Mouse (Mus musculus): ENCODE data around the gene Gm38392. TPM values are rescaled to one million over a fixed set of nuclear protein-coding genes. Genes with fewer than 3 reads are reported as not detected.

Gene Gm38392
- polyA plus RNA-seq, 1 experiment, result 0.22 TPM

- whole genome bisulfite sequencing, result 11% methylated on average over 7 of the region's 7 CpGs
- Histone ChIP-seq H3K4me1 (ENCODE audit: control insufficient read depth, insufficient read depth, low read length) (no peaks in the 10 kb centered on the region), H3K4me3 (ENCODE audit: insufficient read depth, low read depth, low read length) (no peak overlapping the region), H3K27me3 (replicated peaks; ENCODE audit: control insufficient read depth, insufficient read depth, low read length) (peaks cover 14% of the 10 kb centered on the region), H3K36me3 (ENCODE audit: control insufficient read depth, insufficient read depth, low read length) (no peaks in the 10 kb centered on the region), H3K27ac (ENCODE audit: insufficient read depth, low read depth, low read length) (no peak overlapping the region)
- no peak for DNase-seq
- TF ChIP-seq POLR2A (IDR thresholded peaks at IDR 0.05; ENCODE audit: low read depth, low read length), result no peak
- TF ChIP-seq CTCF (conservative IDR thresholded peaks at IDR 0.05; ENCODE audit: insufficient read depth, insufficient read length, low read depth, low read length), result no peak
Observed at GRCm38 (mm10) chr3:88203999-88204700, 82.9 kb downstream of the Gm38392 start.

GRCm38 (mm10) chr3:88203456-88203855 is 83.6 kb downstream of the Gm38392 start:
- DNase-seq, result no peak
- Histone ChIP-seq H3K27ac (ENCODE audit: insufficient read depth, low read depth, low read length) (no peak overlapping the region), H3K4me3 (ENCODE audit: insufficient read depth, low read depth, low read length) (no peak overlapping the region), H3K27me3 (replicated peaks; ENCODE audit: control insufficient read depth, insufficient read depth, low read length) (peaks cover 14% of the 10 kb centered on the region), H3K4me1 (ENCODE audit: control insufficient read depth, insufficient read depth, low read length) (no peaks in the 10 kb centered on the region), H3K36me3 (ENCODE audit: control insufficient read depth, insufficient read depth, low read length) (no peaks in the 10 kb centered on the region)
- 9% methylated on average over 5 of the region's 5 CpGs for WGBS
- no peak for TF ChIP-seq POLR2A (IDR thresholded peaks at IDR 0.05; ENCODE audit: low read depth, low read length)

GRCm38 (mm10) chr3:88202986-88203385 is 84.0 kb downstream of the Gm38392 start:
- H3K27ac ChIP-seq (ENCODE audit: insufficient read depth, low read depth, low read length), result no peak overlapping the region
- H3K4me3 ChIP-seq (ENCODE audit: insufficient read depth, low read depth, low read length), result no peak overlapping the region
- H3K4me1 ChIP-seq (ENCODE audit: control insufficient read depth, insufficient read depth, low read length), result no peaks in the 10 kb centered on the region
- DNase-seq, result no peak
- TF ChIP-seq POLR2A (IDR thresholded peaks at IDR 0.05; ENCODE audit: low read depth, low read length), result no peak
- no peak for TF ChIP-seq CTCF (conservative IDR thresholded peaks at IDR 0.05; ENCODE audit: insufficient read depth, insufficient read length, low read depth, low read length)
- WGBS, result 5% methylated on average over 6 of the region's 6 CpGs
- H3K36me3 ChIP-seq (ENCODE audit: control insufficient read depth, insufficient read depth, low read length), result no peaks in the 10 kb centered on the region
- H3K27me3 ChIP-seq (replicated peaks; ENCODE audit: control insufficient read depth, insufficient read depth, low read length), result peaks cover 14% of the 10 kb centered on the region

- Histone ChIP-seq H3K27ac (ENCODE audit: insufficient read depth, low read depth, low read length) (no peak overlapping the region), H3K4me1 (ENCODE audit: control insufficient read depth, insufficient read depth, low read length) (no peaks in the 10 kb centered on the region), H3K4me3 (ENCODE audit: insufficient read depth, low read depth, low read length) (no peak overlapping the region), H3K36me3 (ENCODE audit: control insufficient read depth, insufficient read depth, low read length) (no peaks in the 10 kb centered on the region), H3K27me3 (replicated peaks; ENCODE audit: control insufficient read depth, insufficient read depth, low read length) (peaks cover 14% of the 10 kb centered on the region)
- DNase-seq, result no peak
- WGBS, result 14% methylated on average over 5 of the region's 5 CpGs
- TF ChIP-seq CTCF (conservative IDR thresholded peaks at IDR 0.05; ENCODE audit: insufficient read depth, insufficient read length, low read depth, low read length), result no peak
- TF ChIP-seq POLR2A (IDR thresholded peaks at IDR 0.05; ENCODE audit: low read depth, low read length), result no peak
Observed at GRCm38 (mm10) chr3:88201640-88202039, 85.4 kb downstream of the Gm38392 start.

GRCm38 (mm10) chr3:88200972-88201330 is 86.1 kb downstream of the Gm38392 start:
- 1% methylated on average over 37 of the region's 37 CpGs for WGBS
- peak overlapping the region; percentile 17; the same call in 1 of the 2 replicates for H3K4me3 ChIP-seq (ENCODE audit: insufficient read depth, low read depth, low read length)
- H3K27ac ChIP-seq (ENCODE audit: insufficient read depth, low read depth, low read length), result no peak overlapping the region
- no peaks in the 10 kb centered on the region for H3K4me1 ChIP-seq (ENCODE audit: control insufficient read depth, insufficient read depth, low read length)
- peaks cover 14% of the 10 kb centered on the region for H3K27me3 ChIP-seq (replicated peaks; ENCODE audit: control insufficient read depth, insufficient read depth, low read length)
- no peak for TF ChIP-seq CTCF (conservative IDR thresholded peaks at IDR 0.05; ENCODE audit: insufficient read depth, insufficient read length, low read depth, low read length)
- no peak for TF ChIP-seq POLR2A (IDR thresholded peaks at IDR 0.05; ENCODE audit: low read depth, low read length)
- no peaks in the 10 kb centered on the region for H3K36me3 ChIP-seq (ENCODE audit: control insufficient read depth, insufficient read depth, low read length)
- no peak for DNase-seq

GRCm38 (mm10) chr3:88200161-88200971 is 86.6 kb downstream of the Gm38392 start:
- DNase-seq, result no peak
- Histone ChIP-seq H3K36me3 (ENCODE audit: control insufficient read depth, insufficient read depth, low read length) (no peaks in the 10 kb centered on the region), H3K27me3 (replicated peaks; ENCODE audit: control insufficient read depth, insufficient read depth, low read length) (peaks cover 14% of the 10 kb centered on the region), H3K4me3 (ENCODE audit: insufficient read depth, low read depth, low read length) (peak overlapping the region; percentile 17; the same call in 1 of the 2 replicates), H3K27ac (ENCODE audit: insufficient read depth, low read depth, low read length) (no peak overlapping the region), H3K4me1 (ENCODE audit: control insufficient read depth, insufficient read depth, low read length) (no peaks in the 10 kb centered on the region)
- 3% methylated on average over 61 of the region's 61 CpGs for WGBS
- no peak for TF ChIP-seq CTCF (conservative IDR thresholded peaks at IDR 0.05; ENCODE audit: insufficient read depth, insufficient read length, low read depth, low read length)
- no peak for TF ChIP-seq POLR2A (IDR thresholded peaks at IDR 0.05; ENCODE audit: low read depth, low read length)

GRCm38 (mm10) chr3:88199541-88200110 is 87.4 kb downstream of the Gm38392 start:
- Histone ChIP-seq H3K36me3 (ENCODE audit: control insufficient read depth, insufficient read depth, low read length) (no peaks in the 10 kb centered on the region), H3K27ac (ENCODE audit: insufficient read depth, low read depth, low read length) (no peak overlapping the region), H3K27me3 (replicated peaks; ENCODE audit: control insufficient read depth, insufficient read depth, low read length) (peaks cover 14% of the 10 kb centered on the region), H3K4me3 (ENCODE audit: insufficient read depth, low read depth, low read length) (no peak overlapping the region), H3K4me1 (ENCODE audit: control insufficient read depth, insufficient read depth, low read length) (no peaks in the 10 kb centered on the region)
- no peak for DNase-seq
- no peak for TF ChIP-seq CTCF (conservative IDR thresholded peaks at IDR 0.05; ENCODE audit: insufficient read depth, insufficient read length, low read depth, low read length)
- TF ChIP-seq POLR2A (IDR thresholded peaks at IDR 0.05; ENCODE audit: low read depth, low read length), result no peak
- 30% methylated on average over 2 of the region's 2 CpGs for WGBS

Data from kidney, adult 2 months (tissue).